Mouse (Mus musculus) limb, embryonic 12.5 days (tissue): ENCODE measurements around the gene Cxadr. TPM values are rescaled to one million over a fixed set of nuclear protein-coding genes. Genes with fewer than 3 reads are reported as not detected.

Experiments used
- ATAC-seq: fragments of 200-750 bp; cut with Nextera tagmentation; 2 replicates; pipeline ENCODE4 v1.8.0; 2017; ENCODE audit warnings: low read depth, moderate TSS enrichment; ENCODE audit not compliant: insufficient number of reproducible peaks, insufficient read depth, low FRiP score, low TSS enrichment
- H3K27ac ChIP-seq: fragments of 300-500 bp; sonication (generic); 2 replicates; pipeline ENCODE4 v1.5.1; 2016; ENCODE audit warnings: mild to moderate bottlenecking, moderate library complexity
- H3K27me3 ChIP-seq: fragments of 300-500 bp; sonication (generic); 2 replicates; pipeline ENCODE4 v1.6.1; 2016; ENCODE audit warnings: mild to moderate bottlenecking, moderate library complexity
- H3K36me3 ChIP-seq: fragments of 300-500 bp; sonication (generic); 2 replicates; pipeline ENCODE4 v1.6.1; 2016; ENCODE audit warnings: mild to moderate bottlenecking, moderate library complexity
- H3K4me1 ChIP-seq: fragments of 300-500 bp; sonication (generic); replicated peaks from 2 replicates; pipeline ENCODE4 v1.6.1; 2016
- H3K4me2 ChIP-seq: fragments of 300-500 bp; sonication (generic); 2 replicates; pipeline ENCODE4 v1.6.1; 2016; ENCODE audit warnings: mild to moderate bottlenecking, moderate library complexity
- H3K4me3 ChIP-seq: fragments of 300-500 bp; sonication (generic); replicated peaks from 2 replicates; pipeline ENCODE4 v1.5.1; 2016; ENCODE audit warnings: mild to moderate bottlenecking
- H3K9ac ChIP-seq: fragments of 300-500 bp; sonication (generic); replicated peaks from 2 replicates; pipeline ENCODE4 v1.6.1; 2016; ENCODE audit warnings: mild to moderate bottlenecking, moderate library complexity
- H3K9me3 ChIP-seq: fragments of 300-500 bp; sonication (generic); 2 replicates; pipeline ENCODE4 v1.6.1; 2016; ENCODE audit warnings: mild to moderate bottlenecking, moderate library complexity
- WGBS: fragments of 180-500 bp; shearing (Covaris S2); methylation state at CpG from one replicate; pipeline ENCODE4 v1.1.7; 2016; 5-methylcytosine and 5-hydroxymethylcytosine counted together
- polyA plus RNA-seq: library from polyadenylated mRNA; unstranded; fragments of >200 nt; fragmentation: Nextera tagmentation; extraction: Ambion mirVana; gene quantifications from 2 replicates; pipeline ENCODE4 v1.2.1, GENCODE M21; 2016

Gene Cxadr
- polyA plus RNA-seq, 1 experiment from 2014 or later, result 39.0 TPM

DNA sequence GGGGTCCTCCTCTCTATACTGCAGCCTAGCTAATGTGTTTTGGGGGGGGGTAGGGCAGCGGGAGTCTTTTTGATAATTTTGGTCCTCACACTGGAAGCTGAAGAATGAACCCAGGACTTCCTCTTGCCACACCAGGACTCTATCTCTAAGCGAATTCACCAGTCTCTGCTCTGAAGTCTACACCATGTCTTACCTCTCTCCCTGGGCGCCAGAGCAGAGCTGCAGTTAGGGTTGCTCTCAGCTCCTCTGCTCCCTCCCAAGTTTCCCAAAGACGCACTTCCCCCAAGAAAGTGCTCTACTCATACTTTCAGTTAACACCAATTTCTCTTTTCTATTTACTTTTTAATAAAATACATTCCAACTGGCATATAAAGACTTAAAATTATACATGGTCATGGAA is 23.7 kb upstream of the Cxadr start:
- H3K4me2 ChIP-seq, result no peak overlapping the region
- H3K27me3 ChIP-seq, result no peaks in the 10 kb centered on the region
- H3K9me3 ChIP-seq, result no peaks in the 10 kb centered on the region
- no peak overlapping the region for H3K27ac ChIP-seq
- no peaks in the 10 kb centered on the region for H3K36me3 ChIP-seq
- no peak overlapping the region for H3K9ac ChIP-seq
- 39% methylated on average over 4 of the region's 4 CpGs for WGBS
- no peak overlapping the region for H3K4me3 ChIP-seq
- ATAC-seq, result no peak
- H3K4me1 ChIP-seq, result no peaks in the 10 kb centered on the region

DNA sequence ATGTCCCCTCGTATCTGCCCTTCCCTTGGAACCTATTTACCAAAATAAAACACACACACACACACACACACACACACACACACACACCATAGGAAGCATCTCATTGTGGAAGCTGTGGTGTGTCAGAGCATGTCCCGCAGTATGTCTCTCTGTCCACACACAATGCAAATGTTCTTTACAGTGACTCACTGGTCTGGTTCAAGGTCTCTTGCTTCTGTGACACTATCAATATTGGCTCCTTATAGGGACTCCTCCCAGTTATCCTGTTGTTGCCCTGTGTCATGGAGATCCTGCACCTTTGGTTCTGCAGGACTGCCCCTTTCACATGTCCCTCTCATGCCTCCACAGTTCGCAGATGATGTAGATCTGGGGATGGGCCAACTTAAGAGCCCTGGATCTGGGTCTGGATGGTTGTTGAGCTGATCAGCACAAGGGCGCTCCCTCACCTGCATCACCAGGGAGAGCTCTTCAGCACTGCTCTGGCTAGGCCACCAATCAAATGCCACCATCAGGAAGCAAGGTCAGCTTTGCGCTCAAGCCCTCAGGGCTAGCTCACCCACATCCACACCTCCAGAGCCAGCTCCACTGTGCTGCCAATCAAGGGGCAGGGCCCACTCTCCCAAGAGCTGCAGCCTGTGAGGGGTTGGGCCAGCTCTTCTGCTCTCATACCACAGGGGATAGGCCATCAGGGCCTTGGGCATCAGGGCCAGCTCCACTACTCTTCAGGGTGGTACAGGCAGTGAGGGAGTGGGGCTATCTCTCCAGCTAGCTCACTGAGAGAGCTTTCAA is 21.0 kb upstream of the Cxadr start:
- Histone ChIP-seq H3K4me3 (no peak overlapping the region), H3K9ac (no peak overlapping the region), H3K4me1 (no peaks in the 10 kb centered on the region), H3K36me3 (no peaks in the 10 kb centered on the region), H3K4me2 (no peak overlapping the region), H3K27me3 (no peaks in the 10 kb centered on the region), H3K27ac (no peak overlapping the region), H3K9me3 (no peaks in the 10 kb centered on the region)
- no peak for ATAC-seq
- 79% methylated on average over 5 of the region's 5 CpGs for WGBS

DNA sequence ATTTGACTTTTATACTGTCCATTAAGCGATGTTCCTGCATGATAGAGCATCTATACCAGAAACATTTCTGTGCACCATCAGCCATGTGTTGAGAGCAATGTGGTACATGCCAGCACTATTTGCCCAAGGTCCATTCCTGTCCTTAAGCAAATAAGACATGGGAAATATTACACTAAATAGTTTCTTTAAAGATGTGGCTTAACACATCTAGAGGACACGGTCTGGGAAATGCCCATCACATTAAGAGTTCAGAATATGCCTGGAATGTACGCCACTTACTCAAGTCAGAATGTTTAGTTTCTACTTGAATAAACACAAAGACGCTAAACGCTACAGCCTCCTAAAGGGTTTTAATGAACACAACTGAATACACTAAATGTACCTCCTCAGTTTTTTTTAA is 18.1 kb upstream of the Cxadr start:
- Histone ChIP-seq H3K27me3 (no peaks in the 10 kb centered on the region), H3K9ac (no peak overlapping the region), H3K4me3 (no peak overlapping the region), H3K27ac (no peak overlapping the region), H3K9me3 (no peaks in the 10 kb centered on the region), H3K4me1 (no peaks in the 10 kb centered on the region), H3K36me3 (no peaks in the 10 kb centered on the region), H3K4me2 (no peak overlapping the region)
- no peak for ATAC-seq
- WGBS, result 82% methylated on average over 5 of the region's 5 CpGs

DNA sequence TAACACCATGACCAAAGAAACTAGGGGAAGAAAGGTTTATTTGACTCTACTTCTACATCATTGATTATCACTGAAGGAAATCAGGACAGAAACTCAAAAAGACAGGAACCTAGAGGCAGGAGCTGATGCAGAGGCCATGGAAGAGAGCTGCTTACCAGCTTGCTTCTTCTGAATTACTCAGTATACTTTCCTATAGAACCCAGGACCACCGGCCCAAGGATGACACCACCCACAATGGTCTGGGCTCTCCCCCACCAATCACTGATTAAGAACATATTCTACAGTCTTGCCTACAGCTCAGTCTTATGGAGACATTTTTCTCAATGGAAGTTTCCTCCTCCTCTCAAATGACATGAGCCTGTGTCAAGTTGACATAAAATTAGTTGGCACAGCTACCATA is 7.2 kb upstream of the Cxadr start:
- no peak overlapping the region for H3K4me2 ChIP-seq
- no peak overlapping the region for H3K9ac ChIP-seq
- H3K4me1 ChIP-seq, result no peaks in the 10 kb centered on the region
- H3K9me3 ChIP-seq, result no peaks in the 10 kb centered on the region
- no peak overlapping the region for H3K4me3 ChIP-seq
- H3K36me3 ChIP-seq, result no peaks in the 10 kb centered on the region
- ATAC-seq, result no peak
- no peaks in the 10 kb centered on the region for H3K27me3 ChIP-seq
- WGBS, result 67% methylated on average over 1 of the region's 1 CpGs
- H3K27ac ChIP-seq, result no peak overlapping the region

DNA sequence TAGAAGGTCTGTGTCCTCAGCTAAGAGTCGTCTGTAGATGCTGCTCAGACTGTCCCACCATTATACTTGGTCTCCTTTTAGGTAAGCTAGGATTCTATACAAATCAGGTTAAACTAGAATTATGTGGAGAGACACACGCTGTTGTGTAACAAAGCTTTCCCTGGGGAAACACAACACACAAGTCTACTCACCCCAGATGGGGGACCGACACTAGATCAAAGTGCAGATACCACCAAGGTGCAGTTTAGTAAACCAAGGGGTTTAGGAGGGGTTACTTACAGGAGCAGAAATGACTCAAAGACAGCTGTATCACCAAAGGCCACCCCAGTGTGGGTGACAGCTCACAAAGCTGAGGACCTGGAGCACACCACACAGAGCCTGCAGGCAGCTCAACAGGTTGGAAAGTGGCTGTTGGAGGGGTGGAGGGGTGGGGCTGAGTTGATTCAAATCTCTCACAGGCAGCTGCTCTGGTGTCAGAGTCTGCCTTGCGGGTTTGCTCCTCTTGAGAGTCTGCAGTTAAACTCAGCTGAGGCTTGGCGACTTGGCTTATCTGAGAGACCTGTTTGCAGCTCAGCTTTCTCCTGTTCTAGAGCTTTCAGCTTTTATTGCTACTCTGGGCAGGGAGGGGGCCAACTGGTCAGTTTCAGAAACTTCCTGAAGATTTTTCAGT is 6.5 kb upstream of the Cxadr start:
- Histone ChIP-seq H3K27me3 (no peaks in the 10 kb centered on the region), H3K9ac (no peak overlapping the region), H3K4me2 (no peak overlapping the region), H3K36me3 (no peaks in the 10 kb centered on the region), H3K9me3 (no peaks in the 10 kb centered on the region), H3K4me1 (no peaks in the 10 kb centered on the region), H3K27ac (no peak overlapping the region), H3K4me3 (no peak overlapping the region)
- WGBS, result 41% methylated on average over 5 of the region's 5 CpGs
- no peak for ATAC-seq

DNA sequence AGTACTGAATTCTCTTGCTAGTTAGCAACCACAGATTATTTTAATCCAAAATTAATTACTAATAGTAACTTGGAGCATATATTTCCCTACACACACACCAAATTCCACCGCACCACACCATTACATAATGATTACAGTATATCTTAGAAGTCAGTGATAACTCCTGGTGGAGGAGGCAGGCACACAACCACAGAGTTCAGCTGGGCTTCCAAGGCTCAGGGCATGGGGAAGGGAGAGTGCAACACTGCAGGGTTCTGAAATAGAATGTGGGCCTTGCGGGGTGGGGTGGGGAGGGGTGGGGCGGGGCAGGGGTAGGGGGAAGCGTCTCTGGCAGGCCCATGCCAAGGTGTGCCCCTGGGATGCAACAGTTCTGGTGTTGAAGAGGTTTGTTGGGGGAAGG is 5.7 kb upstream of the Cxadr start:
- WGBS, result 57% methylated on average over 4 of the region's 4 CpGs
- no peaks in the 10 kb centered on the region for H3K27me3 ChIP-seq
- H3K4me1 ChIP-seq, result no peaks in the 10 kb centered on the region
- H3K36me3 ChIP-seq, result no peaks in the 10 kb centered on the region
- no peak overlapping the region for H3K4me2 ChIP-seq
- no peaks in the 10 kb centered on the region for H3K9me3 ChIP-seq
- no peak overlapping the region for H3K4me3 ChIP-seq
- H3K9ac ChIP-seq, result no peak overlapping the region
- H3K27ac ChIP-seq, result no peak overlapping the region
- ATAC-seq, result no peak

DNA sequence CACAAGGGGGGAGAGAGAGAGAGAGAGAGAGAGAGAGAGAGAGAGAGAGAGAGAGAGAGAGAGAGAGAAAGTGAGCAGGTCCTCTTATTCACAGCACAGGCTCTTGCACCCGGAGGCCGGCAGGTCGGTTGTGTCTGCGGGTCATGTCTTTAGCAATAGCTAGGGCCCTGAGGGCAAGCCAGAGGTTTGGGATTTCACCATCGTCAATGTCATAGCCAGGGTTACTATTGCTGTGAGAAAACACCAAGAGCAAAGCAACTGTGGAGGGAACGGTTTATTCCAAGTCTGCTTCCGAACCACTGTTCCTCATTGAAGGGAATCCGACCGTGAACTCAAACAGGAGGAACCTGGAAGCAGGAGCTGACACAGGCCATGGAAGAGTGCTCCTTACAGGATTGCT is 5.2 kb upstream of the Cxadr start:
- Histone ChIP-seq H3K9ac (no peak overlapping the region), H3K36me3 (no peaks in the 10 kb centered on the region), H3K27ac (no peak overlapping the region), H3K4me1 (0 out of 2 replicates have a peak, but pooled peaks cover 2% of the 10 kb centered on the region), H3K27me3 (no peaks in the 10 kb centered on the region), H3K4me3 (no peak overlapping the region), H3K4me2 (no peak overlapping the region), H3K9me3 (no peaks in the 10 kb centered on the region)
- no peak for ATAC-seq
- WGBS, result 68% methylated on average over 9 of the region's 9 CpGs

DNA sequence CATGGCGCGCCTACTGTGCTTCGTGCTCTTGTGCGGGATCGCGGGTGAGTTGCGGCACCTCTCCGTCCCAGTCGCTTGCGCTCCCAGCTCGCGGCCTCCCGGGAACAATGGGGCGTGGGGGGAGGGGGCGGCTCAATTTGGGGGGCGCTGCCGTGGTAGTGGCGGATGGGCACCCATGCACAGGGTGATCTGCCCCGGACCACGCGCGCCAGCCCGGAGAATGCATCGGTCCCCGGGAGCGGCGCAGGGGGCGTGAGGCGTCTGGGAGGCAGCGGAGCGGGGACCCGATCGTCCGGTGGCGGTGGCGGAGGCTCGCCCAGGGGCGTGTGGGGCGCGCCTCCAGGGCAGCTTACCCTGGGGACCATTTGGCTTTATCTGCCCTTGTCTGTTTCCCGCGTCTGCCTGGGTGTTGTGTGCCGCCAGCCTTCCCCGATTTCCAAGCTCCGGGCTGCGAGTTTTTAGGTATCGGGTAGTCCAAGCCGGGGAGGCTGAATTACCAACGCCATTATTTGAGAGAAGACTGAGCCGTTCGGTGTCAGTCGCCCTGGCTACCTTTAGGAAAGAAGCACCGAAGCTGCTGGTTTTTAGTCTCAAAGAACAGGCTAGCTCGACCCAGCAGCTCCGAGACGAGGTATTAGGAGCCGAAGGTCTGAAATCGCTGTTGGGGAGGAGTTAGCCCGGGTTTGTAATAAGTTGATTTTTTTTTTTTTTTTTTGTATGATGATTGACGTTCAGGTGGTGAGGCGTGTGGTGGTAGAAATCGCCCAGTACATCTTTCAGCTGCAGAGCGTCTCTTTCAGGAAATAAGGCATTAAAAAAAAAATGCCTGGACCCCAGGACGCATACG is 765 bp downstream of the Cxadr start:
- ATAC-seq, result peak; percentile 48; the same call in 1 of the 2 replicates
- WGBS, result 1% methylated on average over 60 of the region's 65 CpGs
- Histone ChIP-seq H3K4me3 (peak overlapping the region; percentile 91), H3K27ac (peak overlapping the region; percentile 84), H3K27me3 (no peaks in the 10 kb centered on the region), H3K9ac (peak overlapping the region; percentile 84), H3K9me3 (no peaks in the 10 kb centered on the region), H3K4me2 (peak overlapping the region; percentile 78), H3K36me3 (no peaks in the 10 kb centered on the region), H3K4me1 (0 out of 2 replicates have a peak, but pooled peaks cover 5% of the 10 kb centered on the region)

DNA sequence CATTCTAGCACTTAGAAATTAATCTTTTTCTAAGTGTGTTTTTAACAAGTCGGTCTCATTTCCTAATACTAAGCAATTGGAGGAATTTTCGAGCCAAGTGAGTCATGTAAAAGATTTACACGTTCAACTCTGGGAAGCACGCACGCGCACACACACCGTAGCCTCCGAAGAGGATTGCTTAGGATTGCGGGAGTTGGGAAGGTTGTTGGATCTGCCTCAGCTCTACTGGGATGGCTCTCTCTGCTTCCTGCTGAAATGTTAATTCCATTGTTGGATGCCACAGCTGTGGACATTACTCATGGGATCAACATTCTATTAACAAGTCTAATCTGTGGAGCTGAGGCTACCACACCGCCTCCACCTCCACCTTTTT is 1.4 kb downstream of the Cxadr start:
- ATAC-seq, result no peak
- H3K27me3 ChIP-seq, result no peaks in the 10 kb centered on the region
- 9% methylated on average over 10 of the region's 10 CpGs for WGBS
- no peak overlapping the region for H3K27ac ChIP-seq
- H3K36me3 ChIP-seq, result no peaks in the 10 kb centered on the region
- 0 out of 2 replicates have a peak, but pooled peaks cover 5% of the 10 kb centered on the region for H3K4me1 ChIP-seq
- no peaks in the 10 kb centered on the region for H3K9me3 ChIP-seq
- H3K4me2 ChIP-seq, result peak overlapping the region; percentile 78
- H3K4me3 ChIP-seq, result peak overlapping the region; percentile 91
- no peak overlapping the region for H3K9ac ChIP-seq

DNA sequence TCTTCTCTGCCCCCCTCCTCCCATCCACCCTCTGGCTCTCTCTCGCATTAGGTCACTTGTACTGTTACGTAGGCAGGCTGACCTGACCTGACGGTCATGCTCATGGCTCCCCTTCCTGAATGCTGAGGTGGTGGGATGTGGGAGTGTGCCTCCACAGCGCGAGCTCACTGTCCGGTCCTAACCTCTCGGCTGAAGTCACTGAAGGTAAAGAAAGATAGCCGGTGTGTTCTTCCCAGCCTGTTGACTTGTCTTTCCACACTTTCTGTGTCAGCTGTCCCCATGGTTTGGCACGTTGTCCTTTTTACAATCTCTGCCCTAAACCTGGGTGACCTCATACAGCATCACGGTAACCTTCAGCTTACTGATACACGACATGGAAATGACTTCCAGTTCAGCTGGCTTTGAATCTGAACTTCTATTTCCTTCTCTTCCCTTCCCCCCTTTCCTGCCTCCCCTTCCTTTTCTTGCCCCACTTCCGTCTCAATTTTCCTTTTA is 4.4 kb downstream of the Cxadr start:
- H3K4me1 ChIP-seq, result 0 out of 2 replicates have a peak, but pooled peaks cover 5% of the 10 kb centered on the region
- no peak overlapping the region for H3K9ac ChIP-seq
- H3K36me3 ChIP-seq, result peaks cover 4% of the 10 kb centered on the region; the same call in 1 of the 2 replicates
- no peak for ATAC-seq
- WGBS, result 89% methylated on average over 12 of the region's 12 CpGs
- no peak overlapping the region for H3K27ac ChIP-seq
- H3K4me3 ChIP-seq, result no peak overlapping the region
- H3K9me3 ChIP-seq, result no peaks in the 10 kb centered on the region
- H3K27me3 ChIP-seq, result no peaks in the 10 kb centered on the region
- H3K4me2 ChIP-seq, result no peak overlapping the region

DNA sequence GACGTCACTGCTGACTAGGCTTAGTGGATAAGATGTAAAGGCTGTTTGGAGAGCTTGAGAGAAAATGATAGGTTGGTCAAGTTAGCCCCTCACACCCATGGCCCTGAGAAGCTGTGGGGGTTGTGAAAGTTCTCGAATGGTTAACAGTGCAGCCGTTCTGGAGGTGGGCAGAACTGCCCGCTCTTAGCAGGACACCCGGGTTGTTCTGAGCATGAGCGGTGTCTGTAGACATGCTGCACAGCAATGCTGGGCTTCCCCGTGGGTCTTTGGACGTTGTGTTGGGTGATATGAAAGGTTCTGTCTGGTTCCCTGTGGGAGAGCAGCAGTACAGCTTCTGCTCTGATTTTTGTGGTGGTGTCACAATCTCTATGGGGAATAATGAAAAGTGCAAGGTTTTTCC is 5.3 kb downstream of the Cxadr start:
- ATAC-seq, result no peak
- Histone ChIP-seq H3K9ac (no peak overlapping the region), H3K4me3 (no peak overlapping the region), H3K27me3 (no peaks in the 10 kb centered on the region), H3K36me3 (peaks cover 4% of the 10 kb centered on the region; the same call in 1 of the 2 replicates), H3K4me1 (peaks cover 3% of the 10 kb centered on the region; the same call in 1 of the 2 replicates), H3K9me3 (no peaks in the 10 kb centered on the region), H3K27ac (no peak overlapping the region), H3K4me2 (no peak overlapping the region)
- WGBS, result 86% methylated on average over 8 of the region's 8 CpGs
